18 mouse cellular contexts compared by ENCODE assay signal in the genomic region with DNA sequence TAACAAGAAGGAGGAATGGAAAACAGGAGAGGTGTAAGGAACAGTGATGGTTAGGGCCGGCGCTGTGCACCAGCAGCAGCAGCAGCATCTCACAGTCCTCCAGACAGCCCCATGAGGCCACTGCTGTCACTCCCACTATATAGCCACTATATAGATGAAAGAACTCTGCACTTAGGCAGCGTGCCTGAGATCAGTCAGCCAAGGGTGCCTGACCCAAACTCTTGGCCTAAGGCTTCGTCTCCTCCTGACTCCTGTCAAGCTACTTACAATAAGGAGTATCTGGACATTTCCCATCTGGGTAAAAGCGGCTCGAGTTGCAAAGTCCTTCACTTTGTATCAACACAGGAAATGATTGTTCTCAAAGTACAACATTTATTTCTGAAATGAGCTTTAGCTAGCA.
DNase-seq lines count a peak whose midpoint lies in the region; ATAC-seq lines count a peak whose summit lies in the region.
"Had no signal": no experiment of that assay in that cellular context is flagged by ENCODE, and none has a peak within 500 bp of the region (broad histone marks: within the 10 kb centered on the region; RNA-seq: fewer than 3 reads in every experiment).

No protein-coding gene starts in this region.

- H3K4me2 ChIP-seq in heart, embryonic 14.5 days (ENCODE audit: low read length): no peak overlapping the region
- H3K4me2 ChIP-seq in intestine, embryonic 15.5 days (replicated peaks): no peak overlapping the region
- H3K4me2 ChIP-seq in stomach, embryonic 14.5 days (replicated peaks; ENCODE audit: low read depth, low read length): no peak overlapping the region
- H3K4me2 ChIP-seq: limb, embryonic 12.5 days; midbrain, embryonic 15.5 days; neural tube, embryonic 12.5 days had no signal

- 45% methylated on average over 6 of the region's 6 CpGs for WGBS in heart, embryonic 14.5 days
- WGBS in intestine, embryonic 15.5 days: 37% methylated on average over 6 of the region's 6 CpGs
- WGBS in stomach, embryonic 14.5 days: 41% methylated on average over 6 of the region's 6 CpGs

- no peaks in the 10 kb centered on the region for H3K36me3 ChIP-seq in heart, embryonic 14.5 days (ENCODE audit: control insufficient read depth, insufficient read depth, low read length)
- H3K36me3 ChIP-seq in intestine, embryonic 15.5 days: no peaks in the 10 kb centered on the region
- H3K36me3 ChIP-seq in stomach, embryonic 14.5 days (ENCODE audit: control insufficient read depth, insufficient read depth, low read length): no peaks in the 10 kb centered on the region
- H3K36me3 ChIP-seq: G1E; hindbrain, embryonic 10.5 days; limb, embryonic 12.5 days; midbrain, embryonic 15.5 days; neural tube, embryonic 12.5 days had no signal

- no peak overlapping the region for H3K9ac ChIP-seq in heart, embryonic 14.5 days (ENCODE audit: low read length)
- H3K9ac ChIP-seq in intestine, embryonic 15.5 days: no peak overlapping the region
- H3K9ac ChIP-seq in stomach, embryonic 14.5 days (replicated peaks; ENCODE audit: low read depth, low read length): no peak overlapping the region
- H3K9ac ChIP-seq: limb, embryonic 12.5 days; midbrain, embryonic 15.5 days; neural tube, embryonic 12.5 days had no signal

- intact Hi-C loops in heart, postnatal 36 days (cut with DNase I): no loop called here

- no peak for DNase-seq in heart, postnatal 36 days
- peak; percentile 62 for DNase-seq in kidney, postnatal 14 days
- no peak for DNase-seq in kidney, adult 11 months
- DNase-seq in cerebellum, postnatal 36 days: no peak
- DNase-seq in yolk sac, embryonic 10.5 days (ENCODE audit: low spot score): no peak
- DNase-seq: B cell, adult 2 months; cerebellum, adult 18-20 months; thymus, postnatal 14 days had no signal

- H3K4me1 ChIP-seq in heart, embryonic 14.5 days (ENCODE audit: control insufficient read depth in 2 of 2, insufficient read depth in 2 of 2, low read length in 2 of 2): no peaks in the 10 kb centered on the region
- no peaks in the 10 kb centered on the region for H3K4me1 ChIP-seq in intestine, embryonic 15.5 days (replicated peaks)
- H3K4me1 ChIP-seq in stomach, embryonic 14.5 days (ENCODE audit: control insufficient read depth, insufficient read depth, low read length): no peaks in the 10 kb centered on the region
- H3K4me1 ChIP-seq: hindbrain, embryonic 10.5 days; limb, embryonic 12.5 days; midbrain, embryonic 15.5 days; neural tube, embryonic 12.5 days had no signal

- 0 out of 2 replicates have a peak, but pooled peaks have one; percentile 35 for ATAC-seq in heart, embryonic 14.5 days (ENCODE audit: insufficient number of reproducible peaks, insufficient read depth, low FRiP score, low read depth)
- ATAC-seq in intestine, embryonic 15.5 days: peak; percentile 77
- peak; percentile 87; the same call in 1 of the 2 replicates for ATAC-seq in stomach, embryonic 14.5 days (ENCODE audit: insufficient number of reproducible peaks, insufficient read depth, low FRiP score, low read depth)
- ATAC-seq: midbrain, embryonic 15.5 days had no signal

- no peak overlapping the region for H3K27ac ChIP-seq in heart, embryonic 14.5 days (replicated peaks in 1 of 2; ENCODE audit: control insufficient read depth in 1 of 2, insufficient read depth in 1 of 2, low read depth in 2 of 2, low read length in 2 of 2)
- H3K27ac ChIP-seq in intestine, embryonic 15.5 days: no peak overlapping the region
- H3K27ac ChIP-seq in stomach, embryonic 14.5 days (ENCODE audit: low read length): 0 out of 2 replicates have a peak overlapping the region, but pooled peaks have one; percentile 30
- H3K27ac ChIP-seq: hindbrain, embryonic 10.5 days; layer of hippocampus, adult 2 months; limb, embryonic 12.5 days; midbrain, embryonic 15.5 days; neural tube, embryonic 12.5 days had no signal

- H3K4me3 ChIP-seq in heart, embryonic 14.5 days (ENCODE audit: control insufficient read depth in 1 of 2, insufficient read depth in 1 of 2, low read depth in 1 of 2, low read length in 2 of 2): no peak overlapping the region
- no peak overlapping the region for H3K4me3 ChIP-seq in intestine, embryonic 15.5 days (replicated peaks)
- no peak overlapping the region for H3K4me3 ChIP-seq in stomach, embryonic 14.5 days (ENCODE audit: low read depth, low read length)
- H3K4me3 ChIP-seq: erythroblast, embryonic 14.5 days; hindbrain, embryonic 10.5 days; layer of hippocampus, adult 2 months; limb, embryonic 12.5 days; midbrain, embryonic 15.5 days; neural tube, embryonic 12.5 days had no signal

- no peaks in the 10 kb centered on the region for H3K27me3 ChIP-seq in heart, embryonic 14.5 days (ENCODE audit: control insufficient read depth, insufficient read depth, low read length)
- H3K27me3 ChIP-seq in intestine, embryonic 15.5 days (replicated peaks): peaks cover 24% of the 10 kb centered on the region
- H3K27me3 ChIP-seq in stomach, embryonic 14.5 days (ENCODE audit: control insufficient read depth, insufficient read depth, low read length): 0 out of 2 replicates have a peak, but pooled peaks cover 6% of the 10 kb centered on the region
- H3K27me3 ChIP-seq: limb, embryonic 12.5 days; midbrain, embryonic 15.5 days; neural tube, embryonic 12.5 days had no signal

- H3K9me3 ChIP-seq in heart, embryonic 14.5 days (ENCODE audit: control insufficient read depth, low read length): no peaks in the 10 kb centered on the region
- no peaks in the 10 kb centered on the region for H3K9me3 ChIP-seq in intestine, embryonic 15.5 days
- H3K9me3 ChIP-seq in stomach, embryonic 14.5 days (ENCODE audit: control insufficient read depth, low read depth, low read length): no peaks in the 10 kb centered on the region
- H3K9me3 ChIP-seq: hindbrain, embryonic 10.5 days; limb, embryonic 12.5 days; midbrain, embryonic 15.5 days; neural tube, embryonic 12.5 days had no signal

Comparison
In these comparisons a context has a peak if more than half of its experiments do, and no peak if none do; other contexts are left out.
1. ATAC-seq: peak in every context shown above with its lines; median percentile 87 in stomach, embryonic 14.5 days; 77 in intestine, embryonic 15.5 days; 35 in heart, embryonic 14.5 days.